Mouse (Mus musculus): Measurements from ENCODE around the gene Lancl1.

DNA sequence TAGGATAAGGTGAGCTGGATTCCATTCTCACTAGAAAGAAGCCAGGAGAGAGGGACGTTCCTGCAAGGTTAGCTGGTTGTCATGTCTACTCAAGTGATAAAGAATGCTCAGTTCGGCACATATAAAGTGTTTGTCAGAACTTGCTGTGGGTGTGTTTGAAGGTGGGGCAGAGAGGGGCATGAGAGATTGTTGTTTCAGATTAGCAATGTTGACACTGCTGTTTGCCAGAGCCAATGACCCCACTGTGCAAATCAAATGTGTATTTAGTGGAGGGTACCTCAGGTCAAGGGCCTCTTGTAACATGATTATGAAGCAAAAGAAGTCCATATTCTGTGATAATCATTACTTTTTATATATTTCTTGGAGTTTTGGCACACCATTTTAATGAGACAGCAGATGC is 39.1 kb upstream of the Lancl1 start:
- TF ChIP-seq POLR2A (IDR thresholded peaks at IDR 0.05; ENCODE audit: extremely low read depth, insufficient read depth, low read length) = no peak
- no peak for TF ChIP-seq CTCF (IDR thresholded peaks at IDR 0.05; ENCODE audit: low read depth, low read length)
